Mouse (Mus musculus): Measurements from ENCODE around the gene Sema3b. TPM values are rescaled to one million over a fixed set of nuclear protein-coding genes. Genes with fewer than 3 reads are reported as not detected.

Sema3b gene
- polyA plus RNA-seq, 1 experiment from 2014 or later, result 9.0 TPM

- ATAC-seq (ENCODE audit: low read depth), result no peak
- H3K27ac ChIP-seq (replicated peaks), result 0 out of 2 replicates have a peak overlapping the region, but pooled peaks have one; percentile 9
- no peaks in the 10 kb centered on the region for H3K27me3 ChIP-seq
- no peak overlapping the region for H3K4me3 ChIP-seq
- no peak overlapping the region for H3K9ac ChIP-seq
- H3K4me2 ChIP-seq, result no peak overlapping the region
- H3K36me3 ChIP-seq, result peaks cover 61% of the 10 kb centered on the region
- H3K9me3 ChIP-seq, result no peaks in the 10 kb centered on the region
- H3K4me1 ChIP-seq (replicated peaks), result peaks cover 41% of the 10 kb centered on the region
Measured at GRCm38 (mm10) chr9:107620954-107621353, 11.9 kb upstream of the Sema3b start.

GRCm38 (mm10) chr9:107619546-107619879 is 10.5 kb upstream of the Sema3b start:
- Histone ChIP-seq H3K9me3 (no peaks in the 10 kb centered on the region), H3K36me3 (peaks cover 71% of the 10 kb centered on the region), H3K4me3 (no peak overlapping the region), H3K4me1 (replicated peaks) (peaks cover 37% of the 10 kb centered on the region), H3K27me3 (no peaks in the 10 kb centered on the region), H3K4me2 (no peak overlapping the region), H3K27ac (replicated peaks) (peak overlapping the region; percentile 77), H3K9ac (peak overlapping the region; percentile 6)
- no peak for ATAC-seq (ENCODE audit: low read depth)
- 87% methylated on average over 13 of the region's 13 CpGs for WGBS

- H3K36me3 ChIP-seq, result peaks cover 77% of the 10 kb centered on the region
- ATAC-seq (ENCODE audit: low read depth), result no peak
- WGBS, result 56% methylated on average over 13 of the region's 13 CpGs
- peak overlapping the region; percentile 50 for H3K9ac ChIP-seq
- H3K27ac ChIP-seq (replicated peaks), result peak overlapping the region; percentile 77
- no peak overlapping the region for H3K4me2 ChIP-seq
- no peaks in the 10 kb centered on the region for H3K27me3 ChIP-seq
- H3K4me3 ChIP-seq, result no peak overlapping the region
- peaks cover 33% of the 10 kb centered on the region for H3K4me1 ChIP-seq (replicated peaks)
- H3K9me3 ChIP-seq, result no peaks in the 10 kb centered on the region
Measured at GRCm38 (mm10) chr9:107618778-107619545, 9.9 kb upstream of the Sema3b start.

- peak overlapping the region; percentile 77 for H3K27ac ChIP-seq (replicated peaks)
- H3K36me3 ChIP-seq, result peaks cover 77% of the 10 kb centered on the region
- no peaks in the 10 kb centered on the region for H3K27me3 ChIP-seq
- H3K9me3 ChIP-seq, result no peaks in the 10 kb centered on the region
- H3K4me1 ChIP-seq (replicated peaks), result peaks cover 32% of the 10 kb centered on the region
- no peak for ATAC-seq (ENCODE audit: low read depth)
- H3K4me3 ChIP-seq, result no peak overlapping the region
- H3K9ac ChIP-seq, result no peak overlapping the region
- WGBS, result 89% methylated on average over 6 of the region's 6 CpGs
- no peak overlapping the region for H3K4me2 ChIP-seq
Measured at GRCm38 (mm10) chr9:107618098-107618497, 9.1 kb upstream of the Sema3b start.

GRCm38 (mm10) chr9:107617461-107617860 is 8.4 kb upstream of the Sema3b start:
- Histone ChIP-seq H3K36me3 (peaks cover 70% of the 10 kb centered on the region), H3K9ac (no peak overlapping the region), H3K27me3 (no peaks in the 10 kb centered on the region), H3K9me3 (no peaks in the 10 kb centered on the region), H3K4me1 (replicated peaks) (peaks cover 36% of the 10 kb centered on the region), H3K27ac (replicated peaks) (no peak overlapping the region), H3K4me2 (no peak overlapping the region), H3K4me3 (no peak overlapping the region)
- 86% methylated on average over 2 of the region's 2 CpGs for WGBS
- no peak for ATAC-seq (ENCODE audit: low read depth)

- 47% methylated on average over 4 of the region's 4 CpGs for WGBS
- H3K9me3 ChIP-seq, result no peaks in the 10 kb centered on the region
- H3K4me3 ChIP-seq, result no peak overlapping the region
- H3K27me3 ChIP-seq, result no peaks in the 10 kb centered on the region
- H3K4me1 ChIP-seq (replicated peaks), result peaks cover 54% of the 10 kb centered on the region
- no peak overlapping the region for H3K4me2 ChIP-seq
- peak overlapping the region; percentile 31; the same call in 1 of the 2 replicates for H3K9ac ChIP-seq
- H3K27ac ChIP-seq (replicated peaks), result peak overlapping the region; percentile 67
- no peak for ATAC-seq (ENCODE audit: low read depth)
- peaks cover 60% of the 10 kb centered on the region for H3K36me3 ChIP-seq
Measured at GRCm38 (mm10) chr9:107615035-107615434, 6.0 kb upstream of the Sema3b start.

- Histone ChIP-seq H3K27ac (replicated peaks) (peak overlapping the region; percentile 98), H3K4me2 (peak overlapping the region; percentile 55), H3K4me3 (peak overlapping the region; percentile 28), H3K27me3 (no peaks in the 10 kb centered on the region), H3K4me1 (replicated peaks) (peaks cover 50% of the 10 kb centered on the region), H3K9ac (peak overlapping the region; percentile 13), H3K36me3 (peaks cover 40% of the 10 kb centered on the region), H3K9me3 (no peaks in the 10 kb centered on the region)
- WGBS, result 9% methylated on average over 12 of the region's 12 CpGs
- peak; percentile 55 for ATAC-seq (ENCODE audit: low read depth)
Measured at GRCm38 (mm10) chr9:107612945-107613569, 4.0 kb upstream of the Sema3b start.

GRCm38 (mm10) chr9:107612191-107612944 is 3.3 kb upstream of the Sema3b start:
- Histone ChIP-seq H3K4me1 (replicated peaks) (peaks cover 55% of the 10 kb centered on the region), H3K4me2 (peak overlapping the region; percentile 55), H3K4me3 (peak overlapping the region; percentile 28), H3K27me3 (no peaks in the 10 kb centered on the region), H3K9me3 (no peaks in the 10 kb centered on the region), H3K27ac (replicated peaks) (peak overlapping the region; percentile 98), H3K36me3 (peaks cover 33% of the 10 kb centered on the region), H3K9ac (peak overlapping the region; percentile 76)
- 2% methylated on average over 45 of the region's 48 CpGs for WGBS
- peak; percentile 94 for ATAC-seq (ENCODE audit: low read depth)

- H3K36me3 ChIP-seq, result peaks cover 27% of the 10 kb centered on the region
- peak overlapping the region; percentile 76 for H3K9ac ChIP-seq
- peak overlapping the region; percentile 28; the same call in 1 of the 2 replicates for H3K4me3 ChIP-seq
- 73% methylated on average over 6 of the region's 6 CpGs for WGBS
- H3K27ac ChIP-seq (replicated peaks), result peak overlapping the region; percentile 98
- peak overlapping the region; percentile 55 for H3K4me2 ChIP-seq
- H3K27me3 ChIP-seq, result no peaks in the 10 kb centered on the region
- no peaks in the 10 kb centered on the region for H3K9me3 ChIP-seq
- H3K4me1 ChIP-seq (replicated peaks), result peaks cover 62% of the 10 kb centered on the region
- ATAC-seq (ENCODE audit: low read depth), result no peak; the same call in 1 of the 2 replicates
Measured at GRCm38 (mm10) chr9:107611456-107612190, 2.6 kb upstream of the Sema3b start.

GRCm38 (mm10) chr9:107609433-107609830 is 403 bp upstream of the Sema3b start:
- H3K9me3 ChIP-seq, result no peaks in the 10 kb centered on the region
- H3K4me3 ChIP-seq, result no peak overlapping the region
- H3K9ac ChIP-seq, result no peak overlapping the region
- no peak for ATAC-seq (ENCODE audit: low read depth)
- peaks cover 5% of the 10 kb centered on the region for H3K36me3 ChIP-seq
- 70% methylated on average over 4 of the region's 4 CpGs for WGBS
- H3K27ac ChIP-seq (replicated peaks), result no peak overlapping the region
- no peaks in the 10 kb centered on the region for H3K27me3 ChIP-seq
- H3K4me2 ChIP-seq, result no peak overlapping the region
- peaks cover 71% of the 10 kb centered on the region for H3K4me1 ChIP-seq (replicated peaks)

GRCm38 (mm10) chr9:107607653-107608245 is 1.3 kb downstream of the Sema3b start:
- H3K27ac ChIP-seq (replicated peaks), result 0 out of 2 replicates have a peak overlapping the region, but pooled peaks have one; percentile 2
- 0 out of 2 replicates have a peak overlapping the region, but pooled peaks have one; percentile 5 for H3K9ac ChIP-seq
- no peaks in the 10 kb centered on the region for H3K9me3 ChIP-seq
- H3K4me1 ChIP-seq (replicated peaks), result peaks cover 76% of the 10 kb centered on the region
- no peaks in the 10 kb centered on the region for H3K36me3 ChIP-seq
- 62% methylated on average over 9 of the region's 9 CpGs for WGBS
- no peak overlapping the region for H3K4me3 ChIP-seq
- no peaks in the 10 kb centered on the region for H3K27me3 ChIP-seq
- ATAC-seq (ENCODE audit: low read depth), result no peak
- no peak overlapping the region for H3K4me2 ChIP-seq

Data from neural tube, embryonic 13.5 days (tissue).